Mouse (Mus musculus) leukemia stem cell, adult 10-12 weeks (primary cell): ENCODE results near the gene Ccdc87. TPM values are rescaled to one million over a fixed set of nuclear protein-coding genes. Genes with fewer than 3 reads are reported as not detected.

Experiments
- polyA plus RNA-seq: library from polyadenylated mRNA; stranded (reverse); fragments of >175 nt; gene quantifications from 2 replicates; pipeline ENCODE4 v1.2.3, GENCODE M21; 2012; ENCODE audit warnings: low replicate concordance

The Ccdc87 gene
- polyA plus RNA-seq, result not detected in 2 replicates

GRCm38 (mm10) chr19:4839149-4839548, at the start of gene Ccdc87, which contains the start of gene Ccs:
TSS of gene Ccdc87 (plus strand) at chr19:4839366.
TSS of gene Ccs (minus strand) at chr19:4839332.

DNA sequence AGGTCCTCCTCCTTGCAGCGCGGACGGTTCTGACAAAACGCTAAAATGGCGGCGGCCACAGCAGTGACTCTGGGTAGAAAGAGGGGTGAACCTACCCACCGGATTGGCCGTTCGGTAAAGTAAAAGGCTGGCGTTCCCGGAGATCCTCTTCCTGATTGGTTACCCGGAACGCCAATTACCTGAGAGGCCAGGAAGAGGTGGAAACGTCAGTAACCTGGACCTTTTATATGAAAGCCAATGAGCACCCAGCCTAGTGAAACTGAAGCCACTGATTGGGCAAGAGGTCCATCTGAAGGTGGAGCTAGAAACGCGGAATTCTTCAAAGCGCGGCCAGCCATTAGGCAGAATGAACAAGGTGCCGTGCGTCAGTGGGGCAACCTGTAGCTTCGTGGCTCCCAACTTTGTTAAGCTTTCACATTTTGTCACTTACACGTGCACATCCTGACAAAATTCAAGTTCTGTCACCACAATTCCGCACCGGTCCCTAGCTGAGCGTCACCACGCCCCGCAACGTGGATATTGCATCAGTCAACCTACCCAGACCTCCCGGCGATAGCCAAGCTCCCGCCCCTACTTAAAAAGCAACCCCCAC, 45.2 kb upstream of the Ccdc87 start, which contains the start of gene Rbm4:
Gene Rbm4, minus strand, starts transcription at position 71 of the 592 bp plus-strand sequence.

DNA sequence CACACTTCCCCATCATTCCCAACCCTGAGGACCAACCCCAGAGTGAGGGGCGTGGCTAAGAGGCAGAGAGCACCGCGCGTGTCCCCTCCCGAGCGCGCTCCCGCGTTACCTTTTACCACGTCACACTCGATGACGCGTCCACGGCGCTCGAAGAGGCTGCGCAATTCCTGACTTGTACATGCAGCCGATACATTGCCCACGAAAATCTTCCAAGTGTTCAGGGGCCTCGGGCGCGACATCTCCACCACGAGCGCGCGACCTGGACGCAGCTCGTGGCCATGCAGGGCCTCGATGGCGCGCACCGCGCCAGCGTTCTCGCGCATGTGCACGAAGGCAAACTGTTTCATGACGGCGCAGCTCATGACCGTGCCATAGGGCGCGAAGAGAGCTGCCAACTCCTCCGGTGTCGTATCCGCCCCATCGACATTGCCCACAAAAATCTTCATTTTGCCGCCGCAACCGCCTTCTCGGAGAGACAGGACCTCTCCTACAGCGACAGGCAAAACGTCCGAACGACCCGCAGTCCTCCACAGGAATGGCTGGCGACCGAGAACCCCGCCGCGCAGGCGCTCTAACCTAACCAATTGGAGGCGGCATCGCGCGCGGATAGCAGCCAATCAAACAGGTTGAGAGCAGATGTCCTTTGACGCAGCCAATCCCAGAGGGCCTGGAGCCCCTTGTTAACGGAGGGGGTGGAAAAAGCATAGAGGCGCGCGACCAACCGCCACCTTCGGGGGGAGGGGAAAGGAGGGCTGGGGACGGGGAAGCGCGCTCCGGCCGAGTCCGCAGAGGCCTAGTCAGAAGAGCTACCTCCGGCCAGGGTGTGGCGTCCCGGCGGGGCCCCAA, 27.9 kb upstream of the Ccdc87 start, which contains the start of the genes Gm21992 and Rbm14:
Gene Gm21992, minus strand, starts transcription at position 550 of the 846 bp plus-strand sequence.
Gene Rbm14, minus strand, starts transcription at position 572 of the 846 bp plus-strand sequence.

DNA sequence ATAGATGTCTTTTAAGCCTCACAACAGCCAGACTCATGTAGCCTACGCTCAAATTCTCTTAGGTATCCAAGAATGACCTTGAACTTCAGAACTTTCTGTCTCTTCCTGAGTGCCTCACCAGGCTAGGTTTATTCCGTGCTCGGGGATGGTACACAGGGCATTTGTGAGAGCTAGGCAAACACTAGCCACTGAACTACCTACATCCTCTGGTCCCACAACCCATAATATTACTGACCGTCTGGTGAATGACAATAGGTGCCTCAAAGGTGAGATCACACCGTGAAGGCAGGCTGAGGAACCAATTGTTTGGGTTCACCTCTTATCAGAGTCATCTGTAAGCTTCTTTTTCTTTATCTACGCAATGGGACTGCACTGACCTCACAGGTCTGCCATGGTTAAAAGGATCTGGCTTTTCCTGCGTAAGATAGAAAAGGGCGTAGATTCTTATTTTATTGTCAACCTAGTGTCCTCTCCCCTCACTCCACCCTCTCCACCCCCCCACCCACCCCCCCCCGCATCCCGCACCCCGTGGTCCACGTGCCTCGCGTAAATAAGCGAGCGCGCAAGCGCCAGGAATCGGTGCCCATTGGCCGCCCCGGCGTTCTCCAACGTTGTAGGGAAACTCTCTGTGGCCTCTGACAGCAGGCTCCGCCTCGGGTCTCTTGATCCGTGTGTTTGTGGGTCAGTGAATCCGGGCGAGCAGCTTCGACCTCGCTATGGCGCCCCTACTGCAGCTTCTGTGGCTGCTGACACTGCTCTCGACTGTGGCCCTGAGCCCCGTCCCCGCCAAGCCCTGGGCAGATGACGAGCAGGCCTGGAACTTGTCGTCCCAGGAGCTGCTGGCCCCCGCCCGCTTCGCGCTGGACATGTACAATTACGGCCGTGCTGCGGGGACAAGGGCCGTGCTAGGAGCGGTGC, 15.6 kb downstream of the Ccdc87 start, which contains the start of gene Ctsf:
Gene Ctsf, plus strand, starts transcription at position 579 of the 918 bp plus-strand sequence.

DNA sequence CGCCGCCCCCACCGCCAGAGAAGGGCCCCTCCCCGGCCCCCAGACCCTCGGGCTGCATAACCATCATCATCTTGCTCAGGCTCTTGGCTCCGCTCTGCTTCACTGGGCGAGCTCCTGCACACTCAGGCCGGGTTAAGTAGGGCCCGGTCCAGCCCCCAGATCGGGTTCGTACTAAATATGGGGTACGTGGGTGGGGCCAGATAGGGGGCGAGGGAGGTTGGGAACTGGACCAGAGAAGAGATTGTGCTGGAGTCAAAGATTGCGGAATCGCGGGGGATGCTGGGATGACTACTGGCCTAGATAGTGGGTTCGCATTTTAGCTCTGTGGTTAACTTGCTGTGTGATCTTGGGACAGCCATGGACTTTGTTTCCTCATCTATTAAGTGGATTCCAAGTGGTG, 38.6 kb downstream of the Ccdc87 start, which contains the start of gene Actn3:
Gene Actn3, minus strand, starts transcription at position 125 of the 400 bp plus-strand sequence.

GRCm38 (mm10) chr19:4878405-4879323, 39.5 kb downstream of the Ccdc87 start, which contains the start of gene Zdhhc24:
TSS of gene Zdhhc24 (plus strand) at chr19:4878668.

Other genes with a start within 250 kb of the Ccdc87 start
- 8.4 and 9.4 TPM in 2 replicates for gene Lrfn4, start 223.7 kb upstream of the Ccdc87 start, polyA plus RNA-seq
- 10.5 and 69.0 TPM in 2 replicates for gene Rce1, start 213.7 kb upstream of the Ccdc87 start, polyA plus RNA-seq
- gene Gm960, start 140.7 kb upstream of the Ccdc87 start, polyA plus RNA-seq, result 1.1 TPM in 1 of 2 replicates, not detected in the other
- gene Sptbn2, start 128.2 kb upstream of the Ccdc87 start, polyA plus RNA-seq, result 0.06 and 0.20 TPM in 2 replicates
- gene Rbm4b, start 82.9 kb upstream of the Ccdc87 start, polyA plus RNA-seq, result 3.1 and 4.8 TPM in 2 replicates
- gene Rbm4, start 45.5 kb upstream of the Ccdc87 start, polyA plus RNA-seq, result 3.0 and 9.7 TPM in 2 replicates
- gene Gm21992, start 27.8 kb upstream of the Ccdc87 start, polyA plus RNA-seq, result 3.5 and 7.0 TPM in 2 replicates
- gene Rbm14, start 27.7 kb upstream of the Ccdc87 start, polyA plus RNA-seq, result 23.2 and 88.3 TPM in 2 replicates
- gene Ccs, start within 50 bp of the Ccdc87 start, polyA plus RNA-seq, result 21.4 and 110 TPM in 2 replicates
- 17.8 and 31.5 TPM in 2 replicates for gene Ctsf, start 15.8 kb downstream of the Ccdc87 start, polyA plus RNA-seq
- gene Actn3, start 38.5 kb downstream of the Ccdc87 start, polyA plus RNA-seq, result 0.37 and 0.66 TPM in 2 replicates
- gene Zdhhc24, start 39.3 kb downstream of the Ccdc87 start, polyA plus RNA-seq, result 5.1 and 6.1 TPM in 2 replicates
- gene Bbs1, start 67.3 kb downstream of the Ccdc87 start, polyA plus RNA-seq, result 4.4 and 8.3 TPM in 2 replicates
- 49.7 and 54.1 TPM in 2 replicates for gene Dpp3, start 88.9 kb downstream of the Ccdc87 start, polyA plus RNA-seq
- gene Peli3, start 103.8 kb downstream of the Ccdc87 start, polyA plus RNA-seq, result 0.11 and 0.36 TPM in 2 replicates
- gene Mrpl11, start 122.8 kb downstream of the Ccdc87 start, polyA plus RNA-seq, result 41.9 and 74.6 TPM in 2 replicates
- gene Npas4, start 150.9 kb downstream of the Ccdc87 start, polyA plus RNA-seq, result 0.14 and 0.37 TPM in 2 replicates
- gene Slc29a2, start 184.5 kb downstream of the Ccdc87 start, polyA plus RNA-seq, result 3.2 and 6.6 TPM in 2 replicates
- gene B4gat1, start 199.5 kb downstream of the Ccdc87 start, polyA plus RNA-seq, result 6.5 TPM in 2 replicates
- gene AC124502.3, start 199.5 kb downstream of the Ccdc87 start, polyA plus RNA-seq, result not detected in 2 replicates
- gene Brms1, start 202.0 kb downstream of the Ccdc87 start, polyA plus RNA-seq, result 29.9 and 97.0 TPM in 2 replicates
- 0.43 and 0.90 TPM in 2 replicates for gene Rin1, start 211.1 kb downstream of the Ccdc87 start, polyA plus RNA-seq
- gene Cd248, start 228.7 kb downstream of the Ccdc87 start, polyA plus RNA-seq, result 4.3 and 7.0 TPM in 2 replicates
- 0.09 and 1.3 TPM in 2 replicates for gene Tmem151a, start 246.2 kb downstream of the Ccdc87 start, polyA plus RNA-seq
- 12.3 and 39.3 TPM in 2 replicates for gene Yif1a, start 249.2 kb downstream of the Ccdc87 start, polyA plus RNA-seq